Mouse (Mus musculus) monocyte, adult 5-6 weeks (primary cell): ENCODE measurements around the gene Rab13. TPM values are rescaled to one million over a fixed set of nuclear protein-coding genes. Genes with fewer than 3 reads are reported as not detected.
A peak's percentile ranks its signal among the peaks of the same experiment; 100 is the strongest.

Source experiments
- ATAC-seq: fragments of 153-309, 156-312 bp; replicated peaks from 2 replicates; pipeline ENCODE4 v1.8.0; 2017; ENCODE audit warnings: mild to moderate bottlenecking; ENCODE audit not compliant: low TSS enrichment, insufficient number of reproducible peaks, severe bottlenecking, poor library complexity, low FRiP score
- total RNA-seq: library from RNA; stranded (forward); fragments of 200-1000, 200-491, 200-594 nt; gene quantifications from 3 replicates; pipeline ENCODE4 v1.2.3, GENCODE M21; 2017

The Rab13 gene
- not detected in 3 replicates for total RNA-seq

DNA sequence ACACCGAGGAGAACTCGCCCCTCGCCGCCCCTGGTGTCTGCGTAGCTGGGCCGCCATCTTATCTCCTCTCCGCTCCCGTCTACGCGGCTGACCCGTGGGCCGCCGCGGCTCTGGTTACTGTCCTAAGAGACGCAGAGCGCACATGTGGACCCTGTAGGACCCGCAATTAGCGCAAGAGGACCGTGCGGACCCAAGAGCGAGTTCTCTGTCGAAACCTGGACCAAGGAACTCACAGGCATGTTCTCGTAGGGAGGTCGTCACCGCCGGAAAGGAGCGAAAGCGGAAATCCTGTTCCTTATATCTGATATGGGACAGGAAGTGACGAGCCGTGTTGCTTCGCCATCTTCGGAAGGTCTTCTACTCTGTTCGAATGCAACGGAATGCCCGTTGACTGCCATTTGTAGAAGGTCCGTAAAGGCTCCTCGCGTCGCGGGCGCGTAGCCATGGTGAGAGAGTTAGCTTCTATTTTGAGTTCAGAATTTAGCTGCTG, at the start of gene Rab13, which contains the start of gene Rps27:
TSS of gene Rab13 (plus strand) at position 319 of the 490 bp plus-strand sequence.
TSS of gene Rps27 (minus strand) at position 275 of the 490 bp plus-strand sequence.
- ATAC-seq = peak; percentile 96

DNA sequence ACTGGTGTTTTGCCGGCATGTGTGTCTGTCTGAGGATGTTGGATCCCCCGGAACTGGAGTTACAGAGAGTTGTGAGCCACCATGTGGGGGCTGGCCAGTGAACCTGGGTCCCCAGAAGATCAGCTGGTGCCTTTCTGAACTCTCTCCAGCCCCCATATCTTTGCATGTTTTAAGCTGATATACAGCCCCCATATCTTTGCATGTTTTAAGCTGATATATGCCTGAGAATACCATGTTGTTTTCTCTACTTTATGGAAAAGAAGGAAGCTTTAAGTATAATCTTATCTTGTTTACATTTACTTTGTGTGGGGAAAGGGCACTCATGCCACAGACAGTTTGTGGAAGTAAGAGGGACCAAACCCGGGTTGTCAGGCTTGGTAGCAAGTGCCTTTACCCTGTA, 33.9 kb upstream of the Rab13 start:
- ATAC-seq = no peak

DNA sequence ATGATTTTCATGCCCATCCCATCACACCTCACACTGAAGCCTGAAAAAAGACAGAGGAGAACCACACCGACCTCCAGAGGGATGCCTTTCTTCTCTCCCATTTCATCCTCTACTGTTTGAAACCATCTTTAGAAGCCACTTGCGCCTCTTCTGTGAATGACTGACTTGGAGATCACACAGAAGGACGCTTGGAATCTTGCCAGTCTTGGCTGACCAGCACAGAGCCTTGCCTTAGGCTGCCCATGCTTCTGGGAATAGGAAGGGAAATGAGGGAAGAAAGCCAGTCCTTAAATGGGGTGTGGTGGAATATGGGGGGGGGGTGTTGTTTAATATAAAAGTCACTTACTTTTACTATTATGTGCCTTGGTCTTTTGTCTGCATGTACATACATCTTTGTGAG, 29.9 kb upstream of the Rab13 start:
- ATAC-seq = no peak

DNA sequence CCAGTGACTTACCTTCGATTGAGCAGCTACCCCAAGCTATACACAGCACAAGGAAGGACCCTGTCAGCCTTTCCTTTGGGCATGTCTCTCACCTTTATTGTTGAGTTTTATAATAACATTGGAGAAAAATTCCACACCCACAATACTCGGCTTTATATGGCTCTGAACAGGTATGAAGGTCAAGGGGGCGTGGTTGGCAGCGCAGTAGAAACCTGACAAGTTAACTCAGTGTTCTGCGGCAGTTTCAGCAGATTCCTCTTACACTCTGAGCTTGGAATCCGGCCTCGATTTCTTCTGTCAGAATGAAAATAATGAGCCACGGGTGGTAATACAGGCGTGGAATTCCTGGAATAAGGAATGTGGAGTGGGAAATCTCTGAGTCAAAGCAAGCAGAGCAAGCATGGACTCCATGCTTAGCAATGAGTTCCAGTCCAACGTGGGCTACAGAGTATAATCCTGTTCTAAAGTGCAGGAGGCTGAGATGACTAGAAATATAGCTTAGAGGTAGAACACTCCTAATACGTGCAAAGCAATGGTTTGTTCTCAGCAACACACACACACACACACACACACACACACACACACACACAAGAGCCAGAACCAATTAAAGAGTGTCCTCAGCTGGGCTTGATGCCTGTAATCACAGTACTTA, 22.5 kb upstream of the Rab13 start:
- no peak for ATAC-seq

DNA sequence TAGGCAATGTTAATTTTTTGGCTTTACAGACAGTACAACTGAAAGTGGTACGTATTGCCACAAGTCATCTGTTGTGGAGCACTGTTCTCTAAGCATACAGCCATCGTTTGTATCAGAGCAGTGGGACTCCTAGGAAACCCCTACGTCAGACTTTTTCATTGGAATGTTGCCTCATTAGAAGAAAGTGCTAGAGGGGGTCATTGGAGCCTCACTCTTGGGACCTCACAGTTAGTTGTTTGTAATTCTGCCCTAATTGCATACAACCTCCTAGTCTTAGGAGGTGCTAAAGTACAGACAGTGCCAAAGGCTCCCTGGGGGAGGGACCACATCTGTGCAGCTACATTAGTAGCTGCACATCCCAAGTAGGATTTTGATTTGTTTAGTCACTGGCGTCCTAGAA, 18.7 kb upstream of the Rab13 start:
- no peak for ATAC-seq

DNA sequence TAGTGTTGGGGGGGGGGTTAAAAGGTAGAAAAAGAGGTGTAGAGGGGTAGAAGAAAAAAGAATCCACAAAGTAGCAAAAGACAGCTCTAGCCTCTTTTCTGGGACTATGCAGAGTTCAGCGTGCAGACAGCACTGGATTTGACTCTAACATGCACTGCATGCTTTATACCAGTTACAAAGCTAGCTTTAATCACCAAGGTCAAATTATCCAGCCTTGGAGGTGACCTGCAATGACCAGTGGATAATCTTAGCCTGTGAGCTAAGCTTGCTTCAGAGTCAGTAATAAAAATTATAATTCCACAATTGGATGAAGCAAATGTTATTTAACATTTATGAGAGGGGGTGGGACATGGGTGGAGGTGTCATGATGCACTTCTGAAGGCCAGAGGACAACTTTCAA, 17.9 kb upstream of the Rab13 start:
- ATAC-seq = no peak

DNA sequence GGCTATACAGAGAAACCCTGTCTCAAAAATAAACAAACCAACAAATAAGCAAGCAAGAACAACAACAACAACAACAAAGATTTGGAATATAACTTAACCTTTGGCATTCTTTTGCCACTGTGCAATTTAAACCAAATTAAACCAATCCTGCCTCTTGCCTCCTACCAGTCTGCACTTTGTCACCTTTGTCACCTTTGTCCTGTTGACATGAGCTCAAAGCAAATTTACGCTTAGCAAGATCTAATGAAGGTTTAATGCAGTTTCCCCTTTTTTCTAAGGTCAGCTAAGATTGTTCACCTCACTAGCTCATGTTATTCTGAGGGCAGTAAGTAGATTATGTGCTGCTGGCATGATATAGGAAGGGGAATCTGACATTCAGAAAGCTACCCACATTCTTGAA, 15.9 kb upstream of the Rab13 start:
- no peak for ATAC-seq

DNA sequence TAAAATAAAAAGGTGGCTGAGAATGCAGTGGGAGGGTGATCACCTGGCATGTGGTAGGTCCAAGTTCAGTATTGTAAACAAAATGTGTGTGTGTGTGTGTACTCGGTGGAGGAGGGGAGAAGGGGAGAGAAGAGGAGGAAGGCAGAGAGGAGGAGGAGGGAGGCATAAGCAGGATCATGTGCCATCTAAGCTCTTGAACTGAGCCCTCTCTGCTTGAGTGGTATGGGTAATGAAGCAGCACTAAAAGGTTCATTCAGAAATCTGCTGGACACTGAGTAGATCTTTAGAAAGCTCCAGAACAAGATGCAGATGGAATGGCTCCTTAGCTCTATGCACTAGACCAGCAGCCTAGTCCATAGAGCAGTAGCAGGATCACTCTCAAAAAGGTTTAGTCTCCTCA, 10.6 kb upstream of the Rab13 start:
- ATAC-seq = no peak

DNA sequence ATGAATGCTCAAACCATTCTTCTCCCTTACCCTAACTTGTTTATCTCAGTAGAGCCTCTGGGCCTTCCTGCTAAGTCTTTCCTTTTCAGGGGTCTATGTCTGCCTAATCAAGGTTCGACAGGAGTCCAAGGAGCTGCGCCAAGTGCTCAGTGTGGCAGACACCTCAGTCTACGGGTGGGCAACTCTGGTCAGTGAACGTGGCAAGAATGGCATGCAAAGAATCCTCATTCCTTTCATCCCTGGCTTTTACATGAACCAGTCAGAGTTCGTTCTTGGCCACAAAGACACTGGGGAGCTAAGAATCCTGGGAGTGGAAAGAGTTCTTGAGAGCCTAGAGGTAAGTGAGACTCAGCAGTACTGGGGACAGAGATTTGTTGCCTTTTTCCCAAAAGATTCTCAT, 9.9 kb upstream of the Rab13 start:
- ATAC-seq = no peak

DNA sequence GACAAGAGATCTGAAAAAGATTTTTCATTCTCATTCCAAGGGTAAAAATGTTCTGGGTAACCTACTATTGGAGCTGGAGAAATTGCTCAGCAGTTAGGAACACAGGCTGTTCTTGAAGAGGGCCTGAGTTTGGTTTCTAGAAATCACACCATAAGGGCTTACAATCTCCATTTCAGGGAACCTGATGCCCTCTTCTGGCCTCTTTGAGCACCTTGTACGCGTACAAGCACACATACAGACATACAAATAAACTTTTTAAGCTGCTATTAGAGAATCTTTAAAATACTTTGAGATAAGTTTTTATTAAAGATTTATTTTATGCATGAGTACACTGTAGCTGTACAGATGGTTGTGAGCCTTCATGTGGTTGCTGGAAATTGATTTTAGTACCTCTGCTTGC, 8.9 kb upstream of the Rab13 start:
- no peak for ATAC-seq

DNA sequence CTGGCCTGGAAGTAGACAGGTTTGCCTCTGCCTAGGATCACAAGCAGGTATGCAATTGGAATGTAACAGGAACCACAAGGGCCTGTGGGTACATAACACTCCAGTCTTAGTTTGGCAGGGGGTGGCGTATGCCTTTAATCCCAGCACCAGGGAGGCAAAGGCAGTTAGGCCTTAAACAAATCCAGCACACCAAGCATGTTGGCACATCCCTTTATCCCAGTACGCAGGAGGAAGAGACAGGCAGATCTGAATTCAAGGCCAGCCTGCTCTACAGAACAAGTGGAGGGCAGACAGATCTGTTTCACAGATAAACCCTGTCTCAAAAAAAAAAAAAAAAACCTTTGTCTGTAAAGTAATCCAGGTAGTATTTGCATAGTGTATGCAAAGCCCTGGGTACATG, 4.8 kb upstream of the Rab13 start:
- ATAC-seq = no peak

DNA sequence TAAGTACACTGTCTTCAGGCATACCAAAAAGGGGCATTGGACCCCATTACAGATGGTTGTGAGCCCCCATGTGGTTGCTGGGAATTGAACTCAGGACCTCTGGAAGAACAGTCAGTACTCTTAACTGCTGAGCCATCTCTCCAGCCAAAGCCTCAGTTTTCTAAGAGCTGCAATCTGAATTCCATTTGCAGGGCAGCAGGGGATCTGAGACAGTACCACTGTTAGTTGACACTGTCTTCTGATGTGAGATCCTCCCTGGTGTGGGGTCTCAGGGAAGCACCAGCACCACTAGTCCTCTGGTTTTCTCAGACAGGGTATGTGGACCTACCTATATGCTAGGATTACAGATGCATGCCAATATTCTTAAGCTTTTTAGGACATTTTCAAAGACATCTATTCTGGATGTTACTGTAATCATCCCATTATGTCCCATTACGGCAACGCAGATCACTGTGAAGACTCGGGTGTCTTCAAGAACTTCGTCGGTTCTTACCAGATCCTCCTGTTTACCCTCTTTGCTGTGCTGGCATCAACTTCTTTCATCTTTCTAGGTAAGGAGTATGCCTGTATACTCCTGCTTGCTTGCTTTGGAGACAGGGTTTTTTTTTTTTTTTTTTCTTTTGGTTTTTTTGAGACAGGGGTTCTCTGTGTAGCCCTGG, 3.5 kb upstream of the Rab13 start:
- ATAC-seq = no peak

DNA sequence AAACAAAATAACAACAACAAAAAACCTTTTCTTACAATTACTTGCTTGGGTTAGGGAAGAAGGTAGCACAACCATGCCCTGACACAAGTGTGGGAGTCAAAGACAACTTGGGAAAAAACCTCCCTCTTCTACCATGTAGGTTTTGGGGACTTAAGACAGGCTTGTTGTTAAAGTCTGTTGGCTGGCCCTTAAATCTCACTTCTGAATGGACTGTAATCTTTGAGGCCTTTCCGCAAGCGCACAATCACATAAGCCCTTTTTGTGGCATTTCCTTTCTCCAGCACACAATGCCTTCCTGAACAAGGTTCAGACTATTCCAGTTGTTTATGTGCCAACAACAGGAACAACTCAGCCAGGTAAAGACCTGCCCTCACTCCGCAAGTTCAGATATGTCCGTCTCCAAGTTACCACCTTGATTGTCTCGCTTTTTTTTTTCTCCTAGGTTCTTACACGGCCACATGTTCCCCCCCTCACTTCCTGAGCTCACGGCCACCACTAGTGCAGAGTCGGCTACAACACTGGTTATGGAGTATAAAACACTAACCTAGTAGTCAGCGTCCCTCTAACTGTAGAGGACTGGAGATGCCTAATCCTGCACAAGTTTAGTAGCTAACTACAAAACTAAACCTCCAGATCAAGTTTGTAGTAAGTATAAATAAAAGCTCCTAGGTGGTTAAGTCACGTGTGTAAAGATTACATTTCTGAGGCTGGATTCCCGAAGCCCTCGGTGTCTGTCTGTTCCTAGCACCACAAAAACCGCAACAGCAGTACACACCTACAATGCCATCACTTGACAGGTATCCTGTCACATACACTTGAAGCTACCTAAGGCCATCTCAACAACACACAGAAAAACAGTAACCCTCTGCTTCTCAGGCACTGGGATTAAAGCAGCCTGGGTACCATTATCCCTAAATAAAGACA, 1.8 kb upstream of the Rab13 start:
- ATAC-seq = no peak

DNA sequence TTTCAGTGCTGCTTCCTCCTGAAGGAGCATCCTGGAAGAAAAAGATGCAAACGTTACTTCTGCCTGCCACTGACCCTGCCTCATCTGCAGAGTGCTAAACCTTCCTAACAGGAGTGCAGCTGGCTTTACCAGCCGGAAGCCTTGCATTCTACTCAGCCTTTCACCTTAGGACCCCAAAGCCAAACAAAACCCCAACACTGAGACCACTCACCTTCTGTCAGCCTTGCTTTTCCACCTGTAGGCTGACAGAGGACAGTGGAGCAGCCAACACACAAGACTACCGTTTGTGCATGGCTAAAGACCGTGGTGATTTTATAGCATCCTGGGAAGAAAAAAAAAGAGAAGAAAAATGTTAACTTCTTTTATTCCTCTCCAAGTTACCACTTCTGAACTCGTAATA, 772 bp upstream of the Rab13 start:
- no peak for ATAC-seq

DNA sequence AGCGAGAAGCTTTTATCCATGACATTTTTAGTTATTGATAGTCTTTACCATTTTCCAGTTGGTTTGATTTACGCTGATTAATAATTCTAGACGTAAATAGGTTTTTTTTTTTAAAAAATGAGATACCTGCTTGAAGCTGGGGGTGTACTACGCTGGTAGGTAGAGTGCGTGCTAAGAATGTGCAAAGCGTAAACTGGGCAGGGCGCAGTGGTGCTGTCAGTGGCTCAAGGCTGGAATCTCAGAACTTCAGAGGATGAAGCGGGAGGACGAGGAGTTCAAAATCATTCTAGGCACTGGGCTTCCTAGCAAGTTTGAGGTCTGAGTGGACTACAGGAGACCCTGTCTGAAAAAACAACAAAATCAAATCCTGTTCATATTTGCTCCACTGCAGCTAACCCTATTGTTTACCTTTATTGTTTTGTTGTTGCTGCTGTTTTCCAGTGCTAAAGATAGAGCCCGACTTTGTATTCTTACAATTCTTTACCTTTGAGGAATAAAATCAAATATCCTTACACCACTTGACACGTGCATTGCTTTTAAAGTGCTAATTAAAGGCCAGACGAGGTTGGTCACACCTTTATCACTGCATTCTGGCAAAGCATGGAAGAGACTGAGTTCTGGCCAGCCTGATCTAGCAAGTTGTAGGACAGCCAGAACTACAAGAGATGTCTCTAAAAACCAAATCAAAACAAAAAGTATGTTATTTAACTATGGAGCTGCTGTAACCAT, 625 bp downstream of the Rab13 start:
- no peak for ATAC-seq

DNA sequence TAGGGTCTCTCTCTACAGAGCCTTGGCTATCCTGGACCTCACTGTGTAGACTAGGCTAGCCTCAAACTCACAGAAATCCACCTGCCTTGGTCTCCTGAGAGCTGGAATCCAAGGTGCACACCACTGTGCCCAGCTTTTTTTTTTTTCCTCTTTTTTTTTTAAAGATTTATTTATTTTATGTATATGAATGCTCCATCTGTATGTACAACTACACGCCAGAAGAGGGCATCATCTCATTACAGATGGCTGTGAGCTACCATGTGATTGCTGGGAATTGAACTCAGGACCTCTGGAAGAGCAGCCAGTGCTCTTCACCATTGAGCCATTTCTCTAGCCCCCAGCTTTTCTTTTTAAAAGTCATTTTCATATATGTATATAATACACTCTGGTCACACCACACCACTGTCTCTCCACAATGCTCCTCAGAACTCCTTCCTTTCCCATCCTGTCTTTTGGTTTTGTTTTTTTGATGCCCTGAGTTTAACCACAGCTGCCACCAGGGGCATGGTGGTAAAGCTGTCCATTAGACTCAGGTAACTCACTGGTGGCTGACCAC, 2.4 kb downstream of the Rab13 start:
- ATAC-seq = no peak

DNA sequence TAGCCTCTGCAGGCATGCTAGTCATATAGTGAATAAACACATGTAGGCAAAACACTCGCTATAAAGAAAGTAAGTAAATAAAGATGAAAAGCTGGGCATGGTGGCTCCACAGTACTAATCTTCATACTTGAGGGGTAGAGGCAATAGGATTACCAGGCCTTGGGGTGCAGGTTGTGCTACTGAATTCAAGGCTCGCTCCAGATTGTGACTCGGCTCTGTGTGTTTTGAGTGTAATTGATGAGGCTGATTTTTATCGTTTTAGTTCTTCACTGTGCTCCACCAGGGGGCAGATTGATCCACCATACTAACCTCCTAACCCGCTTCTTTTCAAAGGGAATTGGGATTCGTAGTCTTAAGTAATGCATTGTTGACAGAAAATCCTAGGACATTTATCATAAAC, 6.6 kb downstream of the Rab13 start:
- peak; percentile 48; the same call in 1 of the 2 replicates for ATAC-seq

DNA sequence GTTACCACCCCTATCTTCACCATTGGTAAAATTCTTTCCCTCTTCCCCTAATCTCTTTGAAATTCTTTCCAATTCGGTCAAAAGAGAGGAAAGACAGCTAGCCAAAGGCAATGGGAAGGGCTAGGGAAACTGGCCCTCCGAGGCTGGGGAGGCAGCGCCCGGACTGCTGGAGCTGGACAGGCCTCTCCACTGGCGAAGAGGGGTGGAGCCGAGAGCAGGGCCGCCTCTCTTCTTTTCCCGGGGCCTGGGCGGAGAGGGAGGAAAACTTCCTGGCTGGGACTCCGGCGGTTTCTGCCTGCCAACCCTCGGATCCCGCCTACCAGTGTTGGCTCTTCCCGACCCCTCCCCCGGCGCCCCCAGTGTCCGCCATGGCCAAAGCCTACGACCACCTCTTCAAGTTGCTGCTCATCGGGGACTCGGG, 7.0 kb downstream of the Rab13 start:
- no peak for ATAC-seq

DNA sequence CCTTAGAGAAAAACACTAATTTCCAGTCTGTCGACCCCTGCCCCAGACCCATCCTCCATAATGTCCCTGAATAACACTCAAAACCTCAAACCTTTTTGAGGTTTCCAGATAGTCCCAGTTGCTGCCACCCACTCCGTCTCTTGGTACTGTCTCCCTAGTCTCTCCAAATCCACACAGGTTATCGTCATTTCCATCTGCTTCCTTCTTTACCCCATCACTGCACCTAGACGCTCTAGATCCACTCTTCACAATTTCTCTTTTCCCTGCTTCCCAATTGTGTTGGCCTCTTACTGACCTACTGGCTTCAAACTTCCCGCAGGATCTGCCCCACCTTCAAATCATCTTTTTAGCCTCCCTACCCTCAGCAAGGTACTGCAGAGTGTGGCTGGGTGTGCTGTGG, 7.6 kb downstream of the Rab13 start:
- no peak for ATAC-seq
